ENCODE assay signal across 8 mouse cellular contexts in the genomic region with DNA sequence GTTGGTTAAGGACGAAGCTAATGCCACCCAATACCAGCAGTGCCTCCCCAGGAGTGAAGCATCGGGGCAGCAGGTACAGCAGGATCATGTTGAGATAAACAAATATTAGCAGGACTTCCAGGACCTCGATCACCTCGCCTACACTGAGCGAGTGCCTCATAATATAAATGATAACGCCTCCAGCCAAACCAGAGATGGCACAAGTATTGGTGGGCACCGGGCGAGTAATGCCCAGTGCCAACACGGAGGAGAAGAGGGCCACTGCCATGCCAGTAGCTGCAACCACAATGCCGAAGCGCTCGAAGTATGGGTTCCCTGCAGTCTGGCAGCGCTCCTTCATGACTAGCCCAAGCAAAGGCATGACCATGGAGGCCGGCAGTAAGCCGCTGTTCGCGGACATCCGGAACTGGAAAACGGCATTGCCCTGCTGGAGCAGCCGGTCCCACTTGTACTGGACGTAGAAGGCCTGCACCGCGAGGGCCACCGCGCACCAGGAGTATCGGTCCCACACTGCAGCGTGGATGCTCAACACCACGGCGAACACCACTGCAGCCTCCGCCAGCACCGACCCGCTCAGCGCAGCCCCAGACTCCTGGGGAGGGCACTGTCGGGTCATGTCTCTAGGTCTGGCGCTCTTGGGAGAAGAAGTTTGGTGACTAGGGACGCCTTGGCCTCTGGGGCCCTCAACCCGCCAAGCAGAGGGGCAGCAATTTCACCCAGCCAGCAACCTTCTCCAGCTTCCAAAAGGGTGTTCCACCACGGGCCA. TPM values are rescaled to one million over a fixed set of nuclear protein-coding genes. Genes with fewer than 3 reads are reported as not detected.
DNase-seq lines count a peak whose midpoint lies in the region; ATAC-seq and TF ChIP-seq lines count a peak whose summit lies in the region.

No protein-coding gene starts in this region.

- no peak for TF ChIP-seq CTCF in G1E (IDR thresholded peaks at IDR 0.05; ENCODE audit: low read depth, low read length)

- H3K4me2 ChIP-seq in kidney, embryonic 14.5 days (replicated peaks; ENCODE audit: low read depth, low read length), result peak overlapping the region; percentile 63
- peak overlapping the region; percentile 99 for H3K4me2 ChIP-seq in midbrain, embryonic 12.5 days (replicated peaks)

- 15% methylated on average over 38 of the region's 38 CpGs for WGBS in kidney, embryonic 14.5 days
- WGBS in midbrain, embryonic 12.5 days, result 14% methylated on average over 38 of the region's 38 CpGs

- H3K4me3 ChIP-seq in kidney, embryonic 14.5 days (ENCODE audit: low read length), result peak overlapping the region; percentile 78
- H3K4me3 ChIP-seq in G1E (ENCODE audit: low read depth, low read length), result peak overlapping the region; percentile 80
- H3K4me3 ChIP-seq in midbrain, embryonic 12.5 days, result peak overlapping the region; percentile 95

- peaks cover 17% of the 10 kb centered on the region for H3K4me1 ChIP-seq in kidney, embryonic 14.5 days (ENCODE audit: control insufficient read depth, insufficient read depth, low read length)
- peaks cover 38% of the 10 kb centered on the region for H3K4me1 ChIP-seq in G1E (ENCODE audit: insufficient read depth, low read depth, low read length)
- peaks cover 22% of the 10 kb centered on the region for H3K4me1 ChIP-seq in midbrain, embryonic 12.5 days

- peak overlapping the region; percentile 87 for H3K9ac ChIP-seq in kidney, embryonic 14.5 days (ENCODE audit: low read depth, low read length)
- peak overlapping the region; percentile 86 for H3K9ac ChIP-seq in midbrain, embryonic 12.5 days (replicated peaks)

- H3K27me3 ChIP-seq in kidney, embryonic 14.5 days (ENCODE audit: control insufficient read depth, insufficient read depth, low read length), result no peaks in the 10 kb centered on the region
- H3K27me3 ChIP-seq in G1E (ENCODE audit: insufficient read depth, low read length), result no peaks in the 10 kb centered on the region
- no peaks in the 10 kb centered on the region for H3K27me3 ChIP-seq in midbrain, embryonic 12.5 days

- H3K36me3 ChIP-seq in kidney, embryonic 14.5 days (ENCODE audit: control insufficient read depth, insufficient read depth, low read length), result peaks cover 4% of the 10 kb centered on the region; the same call in 1 of the 2 replicates
- H3K36me3 ChIP-seq in G1E (replicated peaks), result peaks cover 56% of the 10 kb centered on the region
- peaks cover 3% of the 10 kb centered on the region; the same call in 1 of the 2 replicates for H3K36me3 ChIP-seq in midbrain, embryonic 12.5 days

- H3K9me3 ChIP-seq in kidney, embryonic 14.5 days (ENCODE audit: control insufficient read depth, low read length), result no peaks in the 10 kb centered on the region
- no peaks in the 10 kb centered on the region for H3K9me3 ChIP-seq in G1E (replicated peaks)
- no peaks in the 10 kb centered on the region for H3K9me3 ChIP-seq in midbrain, embryonic 12.5 days

- peak; percentile 72 for ATAC-seq in kidney, embryonic 14.5 days (ENCODE audit: low FRiP score, low TSS enrichment)
- ATAC-seq in G1E (ENCODE audit: extremely low read depth, insufficient number of reproducible peaks, low FRiP score, poor library complexity, severe bottlenecking), result no peak
- peak; percentile 62 for ATAC-seq in erythroid progenitor cell, adult 5-6 weeks (replicated peaks; ENCODE audit: low FRiP score, poor library complexity, severe bottlenecking)
- ATAC-seq in inflammation-experienced regulatory T-cells, adult 6 months, result peak; percentile 27
- peak; percentile 59 for ATAC-seq in midbrain, embryonic 12.5 days (ENCODE audit: low FRiP score, low read depth)

- DNase-seq in kidney, postnatal 14 days, result no peak
- DNase-seq in G1E (ENCODE audit: low spot score), result no peak
- DNase-seq in layer of hippocampus, adult 18-20 months (ENCODE audit: low spot score in 2 of 2), result no peak
- DNase-seq in layer of hippocampus, postnatal 25 days (ENCODE audit: extremely low spot score in 1 of 2, low spot score in 1 of 2), result no peak

- H3K27ac ChIP-seq in kidney, embryonic 14.5 days (ENCODE audit: low read depth, low read length), result no peak overlapping the region
- H3K27ac ChIP-seq in midbrain, embryonic 12.5 days (replicated peaks), result no peak overlapping the region

RNA-seq across cellular contexts. Expression of gene Dolk, which starts 0.5 kb away (rescaled TPM):
- 25.2 and 34.4 TPM in 2 replicates for polyA plus RNA-seq in kidney, embryonic 14.5 days (2014; fragmentation: Nextera tagmentation; extraction: Ambion mirVana)
- 5.0 TPM in 2 replicates for total RNA-seq in G1E (2014; fragmentation: Nextera tagmentation)
- 16.1 and 16.9 TPM in 2 replicates for total RNA-seq in G1E (2017)
- polyA plus RNA-seq in G1E (2012), result 6.1 and 7.2 TPM in 2 replicates
- 1.3 TPM in 1 of 2 replicates, not detected in the other for total RNA-seq in erythroid progenitor cell, adult 5-6 weeks (2015; ENCODE audit: low replicate concordance)
- 1.0 TPM in 1 of 2 replicates, not detected in the other for total RNA-seq in erythroid progenitor cell, adult 5-6 weeks (2017; ENCODE audit: low replicate concordance)
- polyA plus RNA-seq in inflammation-experienced regulatory T-cells, adult 6 months (2017; shearing (Covaris generic)), result 10 to 100 TPM; 10.8 to 14.6 (median 10.9) TPM
- 25.5 and 28.2 TPM in 2 replicates for polyA plus RNA-seq in midbrain, embryonic 12.5 days (2016; fragmentation: Nextera tagmentation; extraction: Ambion mirVana)
- total RNA-seq in layer of hippocampus, adult 18-20 months (2021), result 10 to 100 TPM; 19.8 to 22.3 TPM
- total RNA-seq in layer of hippocampus, postnatal 25 days (2021), result 10 to 100 TPM; 24.3 to 25.7 TPM

RNA-seq across cellular contexts. Expression of gene Nup188, which starts 0.6 kb away (rescaled TPM):
- polyA plus RNA-seq in kidney, embryonic 14.5 days (2014; fragmentation: Nextera tagmentation; extraction: Ambion mirVana), result 35.2 and 54.4 TPM in 2 replicates
- total RNA-seq in G1E (2014; fragmentation: Nextera tagmentation) (62.8 and 77.7 TPM in 2 replicates), G1E (2017) (22.1 and 24.4 TPM in 2 replicates)
- 89.5 and 106 TPM in 2 replicates for polyA plus RNA-seq in G1E (2012)
- total RNA-seq in erythroid progenitor cell, adult 5-6 weeks (2015; ENCODE audit: low replicate concordance), result 15.5 and 19.3 TPM in 2 replicates
- 12.1 and 13.9 TPM in 2 replicates for total RNA-seq in erythroid progenitor cell, adult 5-6 weeks (2017; ENCODE audit: low replicate concordance)
- 10 to 100 TPM; 26.4 to 30.2 (median 26.9) TPM for polyA plus RNA-seq in inflammation-experienced regulatory T-cells, adult 6 months (2017; shearing (Covaris generic))
- polyA plus RNA-seq in midbrain, embryonic 12.5 days (2016; fragmentation: Nextera tagmentation; extraction: Ambion mirVana), result 34.3 and 37.7 TPM in 2 replicates
- 10 to 100 TPM; 19.5 to 21.9 TPM for total RNA-seq in layer of hippocampus, adult 18-20 months (2021)
- total RNA-seq in layer of hippocampus, postnatal 25 days (2021), result 10 to 100 TPM; 18.7 to 22.0 TPM

RNA-seq across cellular contexts. Expression of gene Gm28038, which starts 4.8 kb away (rescaled TPM):
- not detected in 2 replicates for polyA plus RNA-seq in kidney, embryonic 14.5 days (2014; fragmentation: Nextera tagmentation; extraction: Ambion mirVana)
- not detected in 2 replicates for total RNA-seq in G1E (2014; fragmentation: Nextera tagmentation)
- total RNA-seq in G1E (2017), result not detected in 2 replicates
- not detected in 2 replicates for polyA plus RNA-seq in G1E (2012)
- total RNA-seq in erythroid progenitor cell, adult 5-6 weeks (2015; ENCODE audit: low replicate concordance), result not detected in 2 replicates
- not detected in 2 replicates for total RNA-seq in erythroid progenitor cell, adult 5-6 weeks (2017; ENCODE audit: low replicate concordance)
- polyA plus RNA-seq in inflammation-experienced regulatory T-cells, adult 6 months (2017; shearing (Covaris generic)), result 1 to 10 TPM in 1 of 3 experiments, not detected in 2; 7.1 TPM
- not detected in 2 replicates for polyA plus RNA-seq in midbrain, embryonic 12.5 days (2016; fragmentation: Nextera tagmentation; extraction: Ambion mirVana)
- not detected for total RNA-seq in layer of hippocampus, adult 18-20 months (2021)
- not detected for total RNA-seq in layer of hippocampus, postnatal 25 days (2021)

RNA-seq across cellular contexts. Expression of gene Phyhd1, which starts 19.6 kb away (rescaled TPM):
- polyA plus RNA-seq in kidney, embryonic 14.5 days (2014; fragmentation: Nextera tagmentation; extraction: Ambion mirVana), result 7.7 and 11.5 TPM in 2 replicates
- 24.6 and 27.5 TPM in 2 replicates for total RNA-seq in G1E (2014; fragmentation: Nextera tagmentation)
- 0.66 and 0.93 TPM in 2 replicates for total RNA-seq in G1E (2017)
- polyA plus RNA-seq in G1E (2012), result 1.4 and 1.8 TPM in 2 replicates
- total RNA-seq in erythroid progenitor cell, adult 5-6 weeks (2015; ENCODE audit: low replicate concordance), result 6.1 and 11.3 TPM in 2 replicates
- total RNA-seq in erythroid progenitor cell, adult 5-6 weeks (2017; ENCODE audit: low replicate concordance), result 2.8 and 9.6 TPM in 2 replicates
- 1 to 10 TPM; 2.5 to 4.8 (median 4.3) TPM for polyA plus RNA-seq in inflammation-experienced regulatory T-cells, adult 6 months (2017; shearing (Covaris generic))
- polyA plus RNA-seq in midbrain, embryonic 12.5 days (2016; fragmentation: Nextera tagmentation; extraction: Ambion mirVana), result 4.4 and 7.1 TPM in 2 replicates
- 10 to 100 TPM; 17.7 to 20.1 TPM for total RNA-seq in layer of hippocampus, adult 18-20 months (2021)
- 10 to 100 TPM; 18.6 to 24.8 TPM for total RNA-seq in layer of hippocampus, postnatal 25 days (2021)

RNA-seq across cellular contexts. Expression of gene Gm28035, which starts 45.2 kb away (rescaled TPM):
- polyA plus RNA-seq in kidney, embryonic 14.5 days (2014; fragmentation: Nextera tagmentation; extraction: Ambion mirVana), result 0.07 and 0.26 TPM in 2 replicates
- total RNA-seq in G1E (2014; fragmentation: Nextera tagmentation), result 1.8 and 2.6 TPM in 2 replicates
- 0.12 TPM in 1 of 2 replicates, not detected in the other for total RNA-seq in G1E (2017)
- polyA plus RNA-seq in G1E (2012), result 3.3 and 4.2 TPM in 2 replicates
- not detected in 2 replicates for total RNA-seq in erythroid progenitor cell, adult 5-6 weeks (2015; ENCODE audit: low replicate concordance)
- 0.13 TPM in 1 of 2 replicates, not detected in the other for total RNA-seq in erythroid progenitor cell, adult 5-6 weeks (2017; ENCODE audit: low replicate concordance)
- polyA plus RNA-seq in inflammation-experienced regulatory T-cells, adult 6 months (2017; shearing (Covaris generic)), result under 1 TPM in 2 of 3 experiments, not detected in 1; 0.16 to 0.17 TPM
- 0.39 and 0.51 TPM in 2 replicates for polyA plus RNA-seq in midbrain, embryonic 12.5 days (2016; fragmentation: Nextera tagmentation; extraction: Ambion mirVana)
- total RNA-seq in layer of hippocampus, adult 18-20 months (2021), result 1 to 10 TPM; 8.4 to 9.5 TPM
- total RNA-seq in layer of hippocampus, postnatal 25 days (2021), result 1 to 10 TPM; 6.1 to 7.4 TPM
